Mouse (Mus musculus) CH12.LX (cell line): ENCODE data around the gene Rpl21. TPM values are rescaled to one million over a fixed set of nuclear protein-coding genes. Genes with fewer than 3 reads are reported as not detected.

ENCODE experiments used
- DNase-seq: peaks from one replicate; pipeline ENCODE4 v3.0.0-alpha.2; 2013; ENCODE audit errors: extremely low read depth
- H3K27ac ChIP-seq: 2 replicates; pipeline ENCODE4 v1.5.1; 2012; ENCODE audit warnings: low read depth, mild to moderate bottlenecking, control low read depth, moderate library complexity; ENCODE audit not compliant: insufficient read depth
- H3K27me3 ChIP-seq: replicated peaks from 2 replicates; pipeline ENCODE3; 2012; ENCODE audit warnings: inconsistent platforms
- H3K36me3 ChIP-seq, 2 experiments: replicated peaks in 1 of 2; 2 replicates each; pipeline versions ENCODE3 to v1.6.1; 2012; ENCODE audit warnings: inconsistent platforms in 1 of 2, low read length in 1 of 2, mild to moderate bottlenecking in 1 of 2, mixed read lengths in 1 of 2, moderate library complexity in 1 of 2; ENCODE audit not compliant: control insufficient read depth in 1 of 2, insufficient read depth in 1 of 2
- H3K4me1 ChIP-seq, 2 experiments: 2 replicates each; pipeline ENCODE4 v1.6.1; 2012; ENCODE audit warnings: inconsistent platforms in 1 of 2, moderate library complexity in 1 of 2; ENCODE audit not compliant: insufficient read depth in 2 of 2, control insufficient read depth in 1 of 2
- H3K4me2 ChIP-seq: 2 replicates; pipeline ENCODE4 v1.6.1; 2012; ENCODE audit warnings: low read depth, mild to moderate bottlenecking, control low read depth; ENCODE audit not compliant: poor library complexity, insufficient read depth, severe bottlenecking
- H3K4me3 ChIP-seq, 3 experiments: fragments of 150-350 bp in 1 of 3; sonication (generic) in 1 of 3; replicated peaks in 1 of 3; 2 replicates each; pipeline versions ENCODE3 to v1.5.1; 2011 to 2012; ENCODE audit warnings: low read depth in 2 of 3, low read length in 2 of 3, mild to moderate bottlenecking in 2 of 3, moderate library complexity in 2 of 3, control low read depth in 1 of 3, improper control_type of control experiment in 1 of 3, inconsistent platforms in 1 of 3, mixed read lengths in 1 of 3; ENCODE audit not compliant: poor library complexity in 1 of 3
- H3K79me2 ChIP-seq: replicated peaks from 2 replicates; pipeline ENCODE4 v1.6.1; 2012; ENCODE audit warnings: mild to moderate bottlenecking, moderate library complexity; ENCODE audit not compliant: control insufficient read depth, poor library complexity, insufficient read depth, severe bottlenecking; ENCODE audit errors: extremely low read depth
- H3K9ac ChIP-seq: 2 replicates; pipeline ENCODE4 v1.6.1; 2012; ENCODE audit warnings: low read depth, mild to moderate bottlenecking, control low read depth, moderate library complexity; ENCODE audit not compliant: insufficient read depth
- H3K9me3 ChIP-seq: replicated peaks from 2 replicates; pipeline ENCODE3; 2012; ENCODE audit warnings: low read length, inconsistent platforms, mixed read lengths
- CHD1 ChIP-seq: IDR thresholded peaks from 2 replicates; pipeline ENCODE4 v1.6.1; 2012; ENCODE audit warnings: low read depth, low read length, improper control_type of control experiment, inconsistent platforms
- CTCF ChIP-seq, 2 experiments: IDR thresholded peaks in 1 of 2; conservative IDR thresholded peaks in 1 of 2; 2 replicates each; pipeline ENCODE4 v1.5.1; 2011 to 2012; ENCODE audit warnings: low read depth in 2 of 2, low read length in 2 of 2, improper control_type of control experiment in 1 of 2, inconsistent platforms in 1 of 2, mild to moderate bottlenecking in 1 of 2, moderate library complexity in 1 of 2
- GABPA ChIP-seq: IDR thresholded peaks from 2 replicates; pipeline ENCODE4 v1.6.1; 2012; ENCODE audit warnings: low read depth, low read length, improper control_type of control experiment, inconsistent platforms; ENCODE audit not compliant: insufficient replicate concordance
- JUN ChIP-seq: IDR thresholded peaks from 2 replicates; pipeline ENCODE4 v1.6.1; 2011; ENCODE audit warnings: low read depth, mild to moderate bottlenecking, low read length, improper control_type of control experiment, moderate library complexity; ENCODE audit not compliant: insufficient read depth
- JUND ChIP-seq: conservative IDR thresholded peaks from 2 replicates; pipeline ENCODE4 v1.6.1; 2011; ENCODE audit warnings: low read depth, low read length, improper control_type of control experiment
- KAT2A ChIP-seq: IDR thresholded peaks from 2 replicates; pipeline ENCODE4 v1.6.1; 2012; ENCODE audit warnings: low read length, improper control_type of control experiment, inconsistent platforms; ENCODE audit not compliant: insufficient replicate concordance
- MEF2A ChIP-seq: IDR thresholded peaks from 2 replicates; pipeline ENCODE4 v1.6.1; 2014; ENCODE audit warnings: low read depth, mild to moderate bottlenecking, inconsistent platforms, low read length, improper control_type of control experiment, borderline replicate concordance
- MYC ChIP-seq: IDR thresholded peaks from 2 replicates; pipeline ENCODE4 v1.6.1; 2011; ENCODE audit warnings: low read depth, mild to moderate bottlenecking, improper control_type of control experiment, low read length
- NELFE ChIP-seq: IDR thresholded peaks from 2 replicates; pipeline ENCODE4 v1.6.1; 2011; ENCODE audit warnings: low read depth, low read length, improper control_type of control experiment
- NRF1 ChIP-seq: IDR thresholded peaks from 2 replicates; pipeline ENCODE4 v1.6.1; 2014; ENCODE audit warnings: low read depth, mild to moderate bottlenecking, inconsistent platforms, low read length, improper control_type of control experiment, moderate library complexity
- POLR2A ChIP-seq: IDR thresholded peaks from 2 replicates; pipeline ENCODE4 v1.6.1; 2011; ENCODE audit warnings: low read depth, mild to moderate bottlenecking, improper control_type of control experiment, low read length
- POLR2AphosphoS2 ChIP-seq: IDR thresholded peaks from 2 replicates; pipeline ENCODE4 v1.6.1; 2011; ENCODE audit warnings: low read depth, low read length, improper control_type of control experiment
- RCOR1 ChIP-seq: conservative IDR thresholded peaks from 2 replicates; pipeline ENCODE4 v1.6.1; 2012; ENCODE audit warnings: low read depth, mild to moderate bottlenecking, inconsistent platforms, low read length, improper control_type of control experiment
- SIN3A ChIP-seq: IDR thresholded peaks from 2 replicates; pipeline ENCODE4 v1.6.1; 2012; ENCODE audit warnings: low read length, improper control_type of control experiment, inconsistent platforms
- SMC3 ChIP-seq: IDR thresholded peaks from 2 replicates; pipeline ENCODE4 v1.6.1; 2011; ENCODE audit warnings: low read depth, low read length, improper control_type of control experiment
- TBP ChIP-seq: conservative IDR thresholded peaks from 2 replicates; pipeline ENCODE4 v1.6.1; 2011; ENCODE audit warnings: low read depth, low read length, improper control_type of control experiment
- TCF12 ChIP-seq: IDR thresholded peaks from 2 replicates; pipeline ENCODE4 v1.6.1; 2014; ENCODE audit warnings: low read depth, mild to moderate bottlenecking, inconsistent platforms, low read length, improper control_type of control experiment
- UBTF ChIP-seq: IDR thresholded peaks from 2 replicates; pipeline ENCODE4 v1.6.1; 2012; ENCODE audit warnings: low read depth, mild to moderate bottlenecking, inconsistent platforms, low read length, improper control_type of control experiment, moderate library complexity
- USF1 ChIP-seq: IDR thresholded peaks from 2 replicates; pipeline ENCODE4 v1.6.1; 2014; ENCODE audit warnings: low read depth, mild to moderate bottlenecking, inconsistent platforms, low read length, improper control_type of control experiment
- USF2 ChIP-seq: conservative IDR thresholded peaks from 2 replicates; pipeline ENCODE4 v1.6.1; 2011; ENCODE audit warnings: low read depth, low read length, improper control_type of control experiment
- ZKSCAN1 ChIP-seq: IDR thresholded peaks from 2 replicates; pipeline ENCODE4 v1.6.1; 2012; ENCODE audit warnings: low read depth, inconsistent platforms, low read length, improper control_type of control experiment, borderline replicate concordance
- ZMIZ1 ChIP-seq: IDR thresholded peaks from 2 replicates; pipeline ENCODE4 v1.6.1; 2012; ENCODE audit warnings: low read depth, mild to moderate bottlenecking, inconsistent platforms, low read length, improper control_type of control experiment
- ZNF384 ChIP-seq: IDR thresholded peaks from 2 replicates; pipeline ENCODE4 v1.6.1; 2012; ENCODE audit warnings: low read depth, low read length, improper control_type of control experiment, inconsistent platforms
- dilution Hi-C: fragments of 300-500 bp; cut with MboI; formaldehyde crosslinking; loops from 2 replicates; pipeline ENCODE4 v1.14.3; 2020; ENCODE audit warnings: low sequenced_read_pairs; ENCODE audit not compliant: extremely low pct_unique_long_range_greater_than_20kb, extremely low pct_ligation_motif_present
- in situ Hi-C: fragments of 300-500 bp; cut with MboI; formaldehyde crosslinking; loops from 3 replicates; pipeline ENCODE4 v1.14.3; 2019; ENCODE audit warnings: low sequenced_read_pairs, low pct_ligation_motif_present, low pct_unique_long_range_greater_than_20kb, mixed read lengths
- polyA plus RNA-seq: library from polyadenylated mRNA; unstranded; fragments of >175 nt; gene quantifications from 2 replicates; pipeline ENCODE4 v1.2.1, GENCODE M21; 2012; ENCODE audit warnings: low read depth; ENCODE audit not compliant: insufficient read length
- total RNA-seq, 2 experiments: library from RNA; depleted of rRNA; stranded (reverse); fragments of 300-350 nt in 1 of 2; fragments of >200 nt in 1 of 2; gene quantifications; 2 replicates each; pipeline ENCODE4 v1.2.3; 2012 to 2014

The Rpl21 gene
- total and polyA plus RNA-seq, 3 experiments = 300 to 1,240 (median 716) TPM

DNA sequence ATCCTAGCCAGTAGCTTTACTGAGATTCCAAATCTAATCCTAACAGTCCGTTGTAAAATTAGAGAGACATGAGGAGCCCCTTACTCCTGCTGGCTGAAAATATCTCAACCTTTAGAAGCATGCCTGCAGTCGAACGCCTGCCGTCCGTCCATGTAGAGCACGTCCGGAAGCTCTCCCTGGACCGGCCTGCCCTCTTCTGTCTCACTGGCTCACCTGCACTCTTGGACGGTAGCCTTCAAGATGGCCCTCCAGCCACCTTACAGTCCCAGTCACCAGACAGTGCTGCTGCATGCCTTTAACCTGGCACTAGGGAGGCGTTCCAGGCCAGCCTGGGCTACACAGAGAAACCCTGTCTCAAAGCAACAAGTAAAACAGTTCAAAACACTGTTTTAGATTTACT lies 49.4 kb upstream of the Rpl21 start:
- Histone ChIP-seq H3K9ac (no peak overlapping the region), H3K79me2 (no peaks in the 10 kb centered on the region; the same call in 1 of the 2 replicates), H3K4me2 (no peak overlapping the region), H3K9me3 (no peaks in the 10 kb centered on the region), H3K27ac (no peak overlapping the region)
- dilution Hi-C loops = no loop called here
- TF ChIP-seq MEF2A (no peak), JUND (no peak), NRF1 (no peak), MYC (no peak), KAT2A (no peak), RCOR1 (no peak), TBP (no peak), SIN3A (no peak), POLR2AphosphoS2 (no peak), SMC3 (no peak), UBTF (no peak), CTCF (conservative IDR thresholded peaks at IDR 0.05 in 1 of 2, IDR thresholded peaks at IDR 0.05 in 1 of 2; ENCODE audit: low read depth in 2 of 2, low read length in 2 of 2) (no peak), ZNF384 (no peak), POLR2A (no peak), JUN (no peak), USF2 (no peak), CHD1 (no peak)
- TF ChIP-seq, all 38 proteins: peak for 0
- Histone ChIP-seq H3K27me3 (no peaks in the 10 kb centered on the region), H3K4me3 (no peak overlapping the region), H3K36me3 (peaks cover 0 to 15% of the 10 kb centered on the region in 2 experiments), H3K4me1 (peaks cover 7 to 47% of the 10 kb centered on the region in 2 experiments)
- no peak for DNase-seq
- in situ Hi-C loops = no loop called here

GRCm38 (mm10) chr5:146783891-146784290 lies 48.8 kb upstream of the Rpl21 start:
- H3K4me1 ChIP-seq = peaks cover 7 to 47% of the 10 kb centered on the region in 2 experiments
- H3K27me3 ChIP-seq = no peaks in the 10 kb centered on the region
- H3K4me2 ChIP-seq = no peak overlapping the region
- peaks cover 0 to 17% of the 10 kb centered on the region in 2 experiments for H3K36me3 ChIP-seq
- DNase-seq = no peak
- no peaks in the 10 kb centered on the region for H3K9me3 ChIP-seq
- no peak overlapping the region for H3K4me3 ChIP-seq
- TF ChIP-seq ZMIZ1 = no peak
- no peak for TF ChIP-seq GABPA
- TF ChIP-seq SMC3 = no peak
- no peak for TF ChIP-seq RCOR1
- TF ChIP-seq USF2 = no peak
- TF ChIP-seq UBTF = no peak
- TF ChIP-seq ZKSCAN1 = no peak
- no peak for TF ChIP-seq TCF12
- no peak for TF ChIP-seq USF1
- TF ChIP-seq JUND = no peak
- TF ChIP-seq NELFE = no peak
- TF ChIP-seq SIN3A = no peak
- H3K79me2 ChIP-seq = no peaks in the 10 kb centered on the region; the same call in 1 of the 2 replicates
- no peak overlapping the region for H3K9ac ChIP-seq
- in situ Hi-C loops = no loop called here
- dilution Hi-C loops = no loop called here
- H3K27ac ChIP-seq = no peak overlapping the region
